ENCODE assay signal across 9 mouse cellular contexts in genomic region chr12:111769816-111770577, GRCm38 (mm10). TPM values are rescaled to one million over a fixed set of nuclear protein-coding genes. Genes with fewer than 3 reads are reported as not detected.
DNase-seq lines count a peak whose midpoint lies in the region; ATAC-seq lines count a peak whose summit lies in the region.
"Had no signal": no experiment of that assay in that cellular context is flagged by ENCODE, and none has a peak within 500 bp of the region (broad histone marks: within the 10 kb centered on the region; RNA-seq: fewer than 3 reads in every experiment).

No protein-coding gene starts in this region.

- peaks cover 21% of the 10 kb centered on the region for H3K4me1 ChIP-seq in embryonic facial prominence, embryonic 12.5 days
- H3K4me1 ChIP-seq in embryonic facial prominence, embryonic 10.5 days = peaks cover 29% of the 10 kb centered on the region
- H3K4me1 ChIP-seq in kidney, embryonic 14.5 days (ENCODE audit: control insufficient read depth, insufficient read depth, low read length) = peaks cover 16% of the 10 kb centered on the region; the same call in 1 of the 2 replicates
- peaks cover 24% of the 10 kb centered on the region for H3K4me1 ChIP-seq in kidney, embryonic 16.5 days (ENCODE audit: insufficient read depth, low read length)
- peaks cover 7% of the 10 kb centered on the region for H3K4me1 ChIP-seq in embryonic facial prominence, embryonic 14.5 days (ENCODE audit: control insufficient read depth, insufficient read depth, low read length)
- H3K4me1 ChIP-seq in midbrain, embryonic 11.5 days (ENCODE audit: control insufficient read depth, insufficient read depth, low read length) = peaks cover 25% of the 10 kb centered on the region

- no peak overlapping the region for H3K9ac ChIP-seq in embryonic facial prominence, embryonic 12.5 days
- no peak overlapping the region for H3K9ac ChIP-seq in kidney, embryonic 14.5 days (ENCODE audit: low read depth, low read length)
- no peak overlapping the region for H3K9ac ChIP-seq in kidney, embryonic 16.5 days (replicated peaks; ENCODE audit: low read length)
- H3K9ac ChIP-seq in embryonic facial prominence, embryonic 14.5 days (ENCODE audit: low read depth, low read length) = peak overlapping the region; percentile 40; the same call in 1 of the 2 replicates
- H3K9ac ChIP-seq in midbrain, embryonic 11.5 days (ENCODE audit: low read length) = no peak overlapping the region

- H3K9me3 ChIP-seq in embryonic facial prominence, embryonic 12.5 days = no peaks in the 10 kb centered on the region
- H3K9me3 ChIP-seq in embryonic facial prominence, embryonic 10.5 days = no peaks in the 10 kb centered on the region
- no peaks in the 10 kb centered on the region for H3K9me3 ChIP-seq in kidney, embryonic 14.5 days (ENCODE audit: control insufficient read depth, low read length)
- no peaks in the 10 kb centered on the region for H3K9me3 ChIP-seq in kidney, embryonic 16.5 days (ENCODE audit: low read length)
- no peaks in the 10 kb centered on the region for H3K9me3 ChIP-seq in embryonic facial prominence, embryonic 14.5 days (ENCODE audit: control insufficient read depth, low read length)
- no peaks in the 10 kb centered on the region for H3K9me3 ChIP-seq in midbrain, embryonic 11.5 days (ENCODE audit: control insufficient read depth, low read length)

- 0 out of 2 replicates have a peak overlapping the region, but pooled peaks have one; percentile 50 for H3K27ac ChIP-seq in embryonic facial prominence, embryonic 12.5 days
- H3K27ac ChIP-seq in embryonic facial prominence, embryonic 10.5 days (replicated peaks) = no peak overlapping the region
- peak overlapping the region; percentile 71 for H3K27ac ChIP-seq in kidney, embryonic 14.5 days (ENCODE audit: low read depth, low read length)
- no peak overlapping the region; the same call in none of the 2 replicates for H3K27ac ChIP-seq in kidney, embryonic 16.5 days (ENCODE audit: low read length)
- H3K27ac ChIP-seq in embryonic facial prominence, embryonic 14.5 days (replicated peaks; ENCODE audit: low read depth, low read length) = peak overlapping the region; percentile 68; the same call in 1 of the 2 replicates
- no peak overlapping the region for H3K27ac ChIP-seq in midbrain, embryonic 11.5 days (ENCODE audit: low read depth, low read length)

- peaks cover 32% of the 10 kb centered on the region for H3K36me3 ChIP-seq in embryonic facial prominence, embryonic 12.5 days
- H3K36me3 ChIP-seq in embryonic facial prominence, embryonic 10.5 days (replicated peaks) = peaks cover 58% of the 10 kb centered on the region
- peaks cover 29% of the 10 kb centered on the region for H3K36me3 ChIP-seq in kidney, embryonic 14.5 days (ENCODE audit: control insufficient read depth, insufficient read depth, low read length)
- peaks cover 23% of the 10 kb centered on the region for H3K36me3 ChIP-seq in kidney, embryonic 16.5 days (ENCODE audit: insufficient read depth, low read length)
- peaks cover 30% of the 10 kb centered on the region for H3K36me3 ChIP-seq in embryonic facial prominence, embryonic 14.5 days (ENCODE audit: control insufficient read depth, insufficient read depth, low read length)
- H3K36me3 ChIP-seq in midbrain, embryonic 11.5 days (ENCODE audit: control insufficient read depth, insufficient read depth, low read length) = peaks cover 17% of the 10 kb centered on the region

- H3K27me3 ChIP-seq in embryonic facial prominence, embryonic 12.5 days = no peaks in the 10 kb centered on the region
- H3K27me3 ChIP-seq in embryonic facial prominence, embryonic 10.5 days (replicated peaks; ENCODE audit: low read depth, poor library complexity, severe bottlenecking) = no peaks in the 10 kb centered on the region
- H3K27me3 ChIP-seq in kidney, embryonic 14.5 days (ENCODE audit: control insufficient read depth, insufficient read depth, low read length) = no peaks in the 10 kb centered on the region
- no peaks in the 10 kb centered on the region for H3K27me3 ChIP-seq in kidney, embryonic 16.5 days (ENCODE audit: insufficient read depth, low read length)
- H3K27me3 ChIP-seq in embryonic facial prominence, embryonic 14.5 days (replicated peaks; ENCODE audit: control insufficient read depth, insufficient read depth, low read length) = no peaks in the 10 kb centered on the region
- H3K27me3 ChIP-seq in midbrain, embryonic 11.5 days (ENCODE audit: control insufficient read depth, insufficient read depth, low read length) = no peaks in the 10 kb centered on the region

- 68% methylated on average over 8 of the region's 9 CpGs for WGBS in embryonic facial prominence, embryonic 12.5 days
- 74% methylated on average over 8 of the region's 9 CpGs for WGBS in embryonic facial prominence, embryonic 10.5 days
- WGBS in kidney, embryonic 14.5 days = 58% methylated on average over 8 of the region's 9 CpGs
- 56% methylated on average over 8 of the region's 9 CpGs for WGBS in kidney, embryonic 16.5 days
- WGBS in embryonic facial prominence, embryonic 14.5 days = 60% methylated on average over 8 of the region's 9 CpGs
- 72% methylated on average over 8 of the region's 9 CpGs for WGBS in midbrain, embryonic 11.5 days

- no peak overlapping the region for H3K4me2 ChIP-seq in embryonic facial prominence, embryonic 12.5 days (replicated peaks)
- no peak overlapping the region for H3K4me2 ChIP-seq in kidney, embryonic 14.5 days (replicated peaks; ENCODE audit: low read depth, low read length)
- H3K4me2 ChIP-seq in kidney, embryonic 16.5 days (replicated peaks; ENCODE audit: low read depth, low read length) = no peak overlapping the region
- H3K4me2 ChIP-seq in embryonic facial prominence, embryonic 14.5 days (ENCODE audit: low read depth, low read length) = no peak overlapping the region
- no peak overlapping the region for H3K4me2 ChIP-seq in midbrain, embryonic 11.5 days

- no peak for DNase-seq in embryonic facial prominence, embryonic 10.5 days (ENCODE audit: low spot score)
- peak; percentile 44 for DNase-seq in embryonic facial prominence, embryonic 14.5 days (ENCODE audit: low spot score)
- DNase-seq in midbrain, embryonic 11.5 days (ENCODE audit: low spot score, missing footprints) = peak; percentile 80
- no peak for DNase-seq in spleen, postnatal 10 days (ENCODE audit: low spot score in 2 of 2)
- DNase-seq in c-Kit-positive CD71-positive TER-119-positive erythroid progenitor cells, embryonic 14.5 days (ENCODE audit: low spot score) = no peak
- DNase-seq: adrenal gland, adult 8-10 months had no signal

- no peak for ATAC-seq in embryonic facial prominence, embryonic 12.5 days (ENCODE audit: insufficient number of reproducible peaks, insufficient read depth, low FRiP score, low TSS enrichment)
- no peak for ATAC-seq in kidney, embryonic 14.5 days (ENCODE audit: low FRiP score, low TSS enrichment)
- no peak for ATAC-seq in kidney, embryonic 16.5 days (ENCODE audit: low FRiP score, low TSS enrichment)
- 0 out of 2 replicates have a peak, but pooled peaks have one; percentile 21 for ATAC-seq in embryonic facial prominence, embryonic 14.5 days (ENCODE audit: low read depth)
- no peak for ATAC-seq in midbrain, embryonic 11.5 days (ENCODE audit: low FRiP score)

- H3K4me3 ChIP-seq in embryonic facial prominence, embryonic 12.5 days = no peak overlapping the region
- no peak overlapping the region for H3K4me3 ChIP-seq in embryonic facial prominence, embryonic 10.5 days
- no peak overlapping the region for H3K4me3 ChIP-seq in kidney, embryonic 14.5 days (ENCODE audit: low read length)
- no peak overlapping the region for H3K4me3 ChIP-seq in kidney, embryonic 16.5 days (ENCODE audit: low read length)
- no peak overlapping the region for H3K4me3 ChIP-seq in embryonic facial prominence, embryonic 14.5 days (ENCODE audit: low read depth, low read length)
- H3K4me3 ChIP-seq in midbrain, embryonic 11.5 days (ENCODE audit: low read depth, low read length) = no peak overlapping the region

RNA-seq across cellular contexts. Expression of gene Klc1, which starts 11.3 kb away (rescaled TPM):
- 149 and 157 TPM in 2 replicates for polyA plus RNA-seq in embryonic facial prominence, embryonic 12.5 days (2016; fragmentation: Nextera tagmentation; extraction: Ambion mirVana)
- 130 and 131 TPM in 2 replicates for polyA plus RNA-seq in embryonic facial prominence, embryonic 10.5 days (2016; fragmentation: Nextera tagmentation; extraction: Ambion mirVana)
- polyA plus RNA-seq in kidney, embryonic 14.5 days (2014; fragmentation: Nextera tagmentation; extraction: Ambion mirVana) = 76.4 and 91.6 TPM in 2 replicates
- polyA plus RNA-seq in kidney, embryonic 16.5 days (2015; fragmentation: Nextera tagmentation; extraction: Ambion mirVana) = 98.5 and 101 TPM in 2 replicates
- 128 and 137 TPM in 2 replicates for polyA plus RNA-seq in embryonic facial prominence, embryonic 14.5 days (2014; fragmentation: Nextera tagmentation; extraction: Ambion mirVana)
- polyA plus RNA-seq in midbrain, embryonic 11.5 days (2014; fragmentation: Nextera tagmentation; extraction: Ambion mirVana) = 282 and 288 TPM in 2 replicates

RNA-seq across cellular contexts. Expression of gene Xrcc3, which starts 43.7 kb away (rescaled TPM):
- 10.8 and 11.2 TPM in 2 replicates for polyA plus RNA-seq in embryonic facial prominence, embryonic 12.5 days (2016; fragmentation: Nextera tagmentation; extraction: Ambion mirVana)
- polyA plus RNA-seq in embryonic facial prominence, embryonic 10.5 days (2016; fragmentation: Nextera tagmentation; extraction: Ambion mirVana) = 21.7 and 22.2 TPM in 2 replicates
- polyA plus RNA-seq in kidney, embryonic 14.5 days (2014; fragmentation: Nextera tagmentation; extraction: Ambion mirVana) = 11.2 and 20.3 TPM in 2 replicates
- 12.4 and 16.1 TPM in 2 replicates for polyA plus RNA-seq in kidney, embryonic 16.5 days (2015; fragmentation: Nextera tagmentation; extraction: Ambion mirVana)
- 8.5 and 11.7 TPM in 2 replicates for polyA plus RNA-seq in embryonic facial prominence, embryonic 14.5 days (2014; fragmentation: Nextera tagmentation; extraction: Ambion mirVana)
- polyA plus RNA-seq in midbrain, embryonic 11.5 days (2014; fragmentation: Nextera tagmentation; extraction: Ambion mirVana) = 11.1 and 12.6 TPM in 2 replicates

RNA-seq across cellular contexts. Expression of gene Zfyve21, which starts 44.0 kb away (rescaled TPM):
- 88.9 and 90.9 TPM in 2 replicates for polyA plus RNA-seq in embryonic facial prominence, embryonic 12.5 days (2016; fragmentation: Nextera tagmentation; extraction: Ambion mirVana)
- 75.0 TPM in 2 replicates for polyA plus RNA-seq in embryonic facial prominence, embryonic 10.5 days (2016; fragmentation: Nextera tagmentation; extraction: Ambion mirVana)
- 110 and 113 TPM in 2 replicates for polyA plus RNA-seq in kidney, embryonic 14.5 days (2014; fragmentation: Nextera tagmentation; extraction: Ambion mirVana)
- 133 and 159 TPM in 2 replicates for polyA plus RNA-seq in kidney, embryonic 16.5 days (2015; fragmentation: Nextera tagmentation; extraction: Ambion mirVana)
- 119 and 122 TPM in 2 replicates for polyA plus RNA-seq in embryonic facial prominence, embryonic 14.5 days (2014; fragmentation: Nextera tagmentation; extraction: Ambion mirVana)
- polyA plus RNA-seq in midbrain, embryonic 11.5 days (2014; fragmentation: Nextera tagmentation; extraction: Ambion mirVana) = 63.7 and 64.1 TPM in 2 replicates

RNA-seq across cellular contexts. Expression of gene Apopt1, which starts 56.9 kb away (rescaled TPM):
- polyA plus RNA-seq in embryonic facial prominence, embryonic 12.5 days (2016; fragmentation: Nextera tagmentation; extraction: Ambion mirVana) = 53.0 and 59.7 TPM in 2 replicates
- 56.2 and 56.4 TPM in 2 replicates for polyA plus RNA-seq in embryonic facial prominence, embryonic 10.5 days (2016; fragmentation: Nextera tagmentation; extraction: Ambion mirVana)
- 63.1 and 63.4 TPM in 2 replicates for polyA plus RNA-seq in kidney, embryonic 14.5 days (2014; fragmentation: Nextera tagmentation; extraction: Ambion mirVana)
- 54.8 TPM in 2 replicates for polyA plus RNA-seq in kidney, embryonic 16.5 days (2015; fragmentation: Nextera tagmentation; extraction: Ambion mirVana)
- polyA plus RNA-seq in embryonic facial prominence, embryonic 14.5 days (2014; fragmentation: Nextera tagmentation; extraction: Ambion mirVana) = 46.6 and 48.0 TPM in 2 replicates
- polyA plus RNA-seq in midbrain, embryonic 11.5 days (2014; fragmentation: Nextera tagmentation; extraction: Ambion mirVana) = 50.8 and 54.7 TPM in 2 replicates

RNA-seq across cellular contexts. Expression of gene Bag5, which starts 56.9 kb away (rescaled TPM):
- 59.7 and 61.3 TPM in 2 replicates for polyA plus RNA-seq in embryonic facial prominence, embryonic 12.5 days (2016; fragmentation: Nextera tagmentation; extraction: Ambion mirVana)
- polyA plus RNA-seq in embryonic facial prominence, embryonic 10.5 days (2016; fragmentation: Nextera tagmentation; extraction: Ambion mirVana) = 50.2 and 58.0 TPM in 2 replicates
- 45.2 and 49.7 TPM in 2 replicates for polyA plus RNA-seq in kidney, embryonic 14.5 days (2014; fragmentation: Nextera tagmentation; extraction: Ambion mirVana)
- 52.0 and 59.5 TPM in 2 replicates for polyA plus RNA-seq in kidney, embryonic 16.5 days (2015; fragmentation: Nextera tagmentation; extraction: Ambion mirVana)
- 59.0 and 61.5 TPM in 2 replicates for polyA plus RNA-seq in embryonic facial prominence, embryonic 14.5 days (2014; fragmentation: Nextera tagmentation; extraction: Ambion mirVana)
- 62.2 and 64.1 TPM in 2 replicates for polyA plus RNA-seq in midbrain, embryonic 11.5 days (2014; fragmentation: Nextera tagmentation; extraction: Ambion mirVana)

Comparison
In these comparisons a context has a peak if more than half of its experiments do, and no peak if none do; other contexts are left out.
1. H3K27ac ChIP-seq: peak in embryonic facial prominence, embryonic 12.5 days (single experiment), kidney, embryonic 14.5 days (single experiment) and embryonic facial prominence, embryonic 14.5 days (single experiment); none in embryonic facial prominence, embryonic 10.5 days (single experiment), kidney, embryonic 16.5 days (single experiment) and midbrain, embryonic 11.5 days (single experiment).
2. DNase-seq: peak in embryonic facial prominence, embryonic 14.5 days (single experiment) and midbrain, embryonic 11.5 days (single experiment); none in embryonic facial prominence, embryonic 10.5 days (single experiment), spleen, postnatal 10 days (0 of 2) and c-Kit-positive CD71-positive TER-119-positive erythroid progenitor cells, embryonic 14.5 days (single experiment).